Mouse (Mus musculus) liver, adult 2 months (tissue): ENCODE results near the gene Cd300lf. TPM values are rescaled to one million over a fixed set of nuclear protein-coding genes. Genes with fewer than 3 reads are reported as not detected.
A peak's percentile ranks its signal among the peaks of the same experiment; 100 is the strongest.

Experiments
- DNase-seq: peaks from one replicate; pipeline ENCODE4 v3.0.0-alpha.2; 2011; ENCODE audit warnings: low read depth, low spot score; ENCODE audit errors: extremely low read depth
- H3K27ac ChIP-seq: fragments of 200-500 bp; replicated peaks from 2 replicates; pipeline ENCODE4 v1.5.1; 2012; ENCODE audit warnings: low read depth, mild to moderate bottlenecking, control low read depth, inconsistent platforms, low read length; ENCODE audit not compliant: insufficient read depth
- H3K27me3 ChIP-seq: fragments of 200-500 bp; 2 replicates; pipeline ENCODE4 v1.6.1; 2012; ENCODE audit warnings: mild to moderate bottlenecking, moderate library complexity, low read length, inconsistent platforms; ENCODE audit not compliant: control insufficient read depth, insufficient read depth
- H3K36me3 ChIP-seq: fragments of 200-500 bp; 2 replicates; pipeline ENCODE4 v1.6.1; 2012; ENCODE audit warnings: low read length, inconsistent platforms; ENCODE audit not compliant: control insufficient read depth, insufficient read depth
- H3K4me1 ChIP-seq: fragments of 200-500 bp; 2 replicates; pipeline ENCODE4 v1.6.1; 2011; ENCODE audit warnings: low read length; ENCODE audit not compliant: control insufficient read depth, insufficient read depth
- H3K4me3 ChIP-seq: fragments of 200-500 bp; 2 replicates; pipeline ENCODE4 v1.5.1; 2011; ENCODE audit warnings: low read depth, mild to moderate bottlenecking, control low read depth, low read length, moderate library complexity; ENCODE audit not compliant: insufficient read depth
- H3K79me2 ChIP-seq: fragments of 200-500 bp; 2 replicates; pipeline ENCODE4 v1.6.1; 2012; ENCODE audit warnings: inconsistent platforms, mild to moderate bottlenecking, low read length, moderate library complexity; ENCODE audit not compliant: control insufficient read depth, insufficient read depth
- H3K9ac ChIP-seq: fragments of 200-500 bp; 2 replicates; pipeline ENCODE4 v1.6.1; 2012; ENCODE audit warnings: low read depth, mild to moderate bottlenecking, control low read depth, inconsistent platforms, low read length
- CTCF ChIP-seq: fragments of 200-500 bp; IDR thresholded peaks from 2 replicates; pipeline ENCODE4 v1.5.1; 2011; ENCODE audit warnings: low read depth, low read length, control low read depth
- POLR2A ChIP-seq: fragments of 200-500 bp; IDR thresholded peaks from 2 replicates; pipeline ENCODE4 v1.6.1; 2011; ENCODE audit warnings: low read length, control low read depth; ENCODE audit not compliant: insufficient read depth; ENCODE audit errors: extremely low read depth
- WGBS: fragments of 180-500 bp; shearing (Covaris S2); methylation state at CpG from one replicate; pipeline ENCODE4 v1.1.7; 2018; 5-methylcytosine and 5-hydroxymethylcytosine counted together
- polyA plus RNA-seq: library from polyadenylated mRNA; depleted of rRNA; stranded (reverse); fragments of >200 nt; gene quantifications from 2 replicates; pipeline ENCODE4 v1.2.3, GENCODE M21; 2012; rRNA removed
- total RNA-seq: library from RNA; depleted of rRNA; stranded (reverse); fragments of >200 nt; gene quantifications from 2 replicates; pipeline ENCODE4 v1.2.3, GENCODE M21; 2014; rRNA removed

Cd300lf gene
- total and polyA plus RNA-seq, 2 experiments, result 1.1 to 1.2 TPM

GRCm38 (mm10) chr11:115066768-115067167, 67.0 kb downstream of the Cd300lf start:
- Histone ChIP-seq H3K79me2 (no peaks in the 10 kb centered on the region), H3K4me3 (no peak overlapping the region), H3K27me3 (peaks cover 12% of the 10 kb centered on the region; the same call in 1 of the 2 replicates), H3K9ac (no peak overlapping the region), H3K36me3 (no peaks in the 10 kb centered on the region), H3K4me1 (no peaks in the 10 kb centered on the region), H3K27ac (no peak overlapping the region)
- DNase-seq, result peak; percentile 39
- 65% methylated on average over 6 of the region's 6 CpGs for WGBS
- TF ChIP-seq CTCF (no peak), POLR2A (no peak)

Other genes starting within 250 kb of the Cd300lf start
- gene Cd300a, start 244.0 kb downstream of the Cd300lf start, total RNA-seq, result 3.0 and 3.6 TPM in 2 replicates
- 0.65 and 1.2 TPM in 2 replicates for gene Cd300a, start 244.0 kb downstream of the Cd300lf start, polyA plus RNA-seq
- 1.0 and 1.2 TPM in 2 replicates for gene Cd300lb, start 199.6 kb downstream of the Cd300lf start, total RNA-seq
- 0.35 and 0.46 TPM in 2 replicates for gene Cd300lb, start 199.6 kb downstream of the Cd300lf start, polyA plus RNA-seq
- 0.20 TPM in 1 of 2 replicates, not detected in the other for gene Cd300c, start 164.8 kb downstream of the Cd300lf start, total RNA-seq
- gene Cd300c, start 164.8 kb downstream of the Cd300lf start, polyA plus RNA-seq, result 0.24 and 0.49 TPM in 2 replicates
- gene Cd300ld, start 144.1 kb downstream of the Cd300lf start, total RNA-seq, result 6.6 and 7.4 TPM in 2 replicates
- 2.9 and 3.4 TPM in 2 replicates for gene Cd300ld, start 144.1 kb downstream of the Cd300lf start, polyA plus RNA-seq
- 5.6 and 7.9 TPM in 2 replicates for gene Cd300c2, start 132.1 kb downstream of the Cd300lf start, total RNA-seq
- gene Cd300c2, start 132.1 kb downstream of the Cd300lf start, polyA plus RNA-seq, result 3.5 and 4.9 TPM in 2 replicates
- gene Cd300ld2, start 117.8 kb downstream of the Cd300lf start, total RNA-seq, result not detected in 2 replicates
- not detected in 2 replicates for gene Cd300ld2, start 117.8 kb downstream of the Cd300lf start, polyA plus RNA-seq
- not detected in 2 replicates for gene Cd300ld4, start 107.0 kb downstream of the Cd300lf start, total RNA-seq
- not detected in 2 replicates for gene Cd300ld4, start 107.0 kb downstream of the Cd300lf start, polyA plus RNA-seq
- gene Cd300ld5, start 96.2 kb downstream of the Cd300lf start, total RNA-seq, result 0.18 TPM in 1 of 2 replicates, not detected in the other
- gene Cd300ld5, start 96.2 kb downstream of the Cd300lf start, polyA plus RNA-seq, result 0.14 TPM in 1 of 2 replicates, not detected in the other
- 3.7 and 4.1 TPM in 2 replicates for gene Cd300ld3, start 85.6 kb downstream of the Cd300lf start, total RNA-seq
- gene Cd300ld3, start 85.6 kb downstream of the Cd300lf start, polyA plus RNA-seq, result 3.3 and 5.4 TPM in 2 replicates
- gene Cd300e, start 71.8 kb downstream of the Cd300lf start, total RNA-seq, result 1.4 and 1.5 TPM in 2 replicates
- gene Cd300e, start 71.8 kb downstream of the Cd300lf start, polyA plus RNA-seq, result 0.52 and 1.3 TPM in 2 replicates
- 0.09 and 0.20 TPM in 2 replicates for gene Rab37, start 42.6 kb downstream of the Cd300lf start, total RNA-seq
- 0.16 and 0.20 TPM in 2 replicates for gene Rab37, start 42.6 kb downstream of the Cd300lf start, polyA plus RNA-seq
- 113 and 117 TPM in 2 replicates for gene Slc9a3r1, start 29.3 kb upstream of the Cd300lf start, total RNA-seq
- 130 and 177 TPM in 2 replicates for gene Slc9a3r1, start 29.3 kb upstream of the Cd300lf start, polyA plus RNA-seq
- 5.3 and 8.1 TPM in 2 replicates for gene Tmem104, start 53.5 kb upstream of the Cd300lf start, total RNA-seq
- gene Tmem104, start 53.5 kb upstream of the Cd300lf start, polyA plus RNA-seq, result 8.7 and 9.1 TPM in 2 replicates
- gene Nat9, start 53.9 kb upstream of the Cd300lf start, total RNA-seq, result 42.7 and 43.7 TPM in 2 replicates
- gene Nat9, start 53.9 kb upstream of the Cd300lf start, polyA plus RNA-seq, result 28.7 and 35.2 TPM in 2 replicates
- under 0.01 TPM in 1 of 2 replicates, not detected in the other for gene Grin2c, start 133.3 kb upstream of the Cd300lf start, total RNA-seq
- gene Grin2c, start 133.3 kb upstream of the Cd300lf start, polyA plus RNA-seq, result 0.05 and 0.07 TPM in 2 replicates
- gene Fdxr, start 143.1 kb upstream of the Cd300lf start, total RNA-seq, result 13.7 and 15.8 TPM in 2 replicates
- gene Fdxr, start 143.1 kb upstream of the Cd300lf start, polyA plus RNA-seq, result 28.3 and 28.4 TPM in 2 replicates
- gene Fads6, start 163.7 kb upstream of the Cd300lf start, total RNA-seq, result 56.1 and 78.8 TPM in 2 replicates
- gene Fads6, start 163.7 kb upstream of the Cd300lf start, polyA plus RNA-seq, result 55.3 and 66.0 TPM in 2 replicates
- not detected in 2 replicates for gene Otop2, start 173.2 kb upstream of the Cd300lf start, total RNA-seq
- not detected in 2 replicates for gene Otop2, start 173.2 kb upstream of the Cd300lf start, polyA plus RNA-seq
- gene Ush1g, start 188.0 kb upstream of the Cd300lf start, total RNA-seq, result 0.20 and 0.28 TPM in 2 replicates
- gene Ush1g, start 188.0 kb upstream of the Cd300lf start, polyA plus RNA-seq, result 0.26 and 0.50 TPM in 2 replicates
- not detected in 2 replicates for gene Otop3, start 200.7 kb upstream of the Cd300lf start, total RNA-seq
- gene Otop3, start 200.7 kb upstream of the Cd300lf start, polyA plus RNA-seq, result not detected in 2 replicates
- 0.55 and 1.3 TPM in 2 replicates for gene Hid1, start 233.8 kb upstream of the Cd300lf start, total RNA-seq
- 1.1 and 3.1 TPM in 2 replicates for gene Hid1, start 233.8 kb upstream of the Cd300lf start, polyA plus RNA-seq
- gene Cdr2l, start 247.9 kb upstream of the Cd300lf start, total RNA-seq, result 1.3 and 1.4 TPM in 2 replicates
- 2.4 and 2.7 TPM in 2 replicates for gene Cdr2l, start 247.9 kb upstream of the Cd300lf start, polyA plus RNA-seq